Mouse (Mus musculus): ENCODE results near the gene Slc2a4. TPM values are rescaled to one million over a fixed set of nuclear protein-coding genes. Genes with fewer than 3 reads are reported as not detected.
A peak's percentile ranks its signal among the peaks of the same experiment; 100 is the strongest.

Gene Slc2a4
- 3.1 and 3.2 TPM in 2 replicates for polyA plus RNA-seq (2015; fragmentation: Nextera tagmentation; extraction: Ambion mirVana)

GRCm38 (mm10) chr11:69948066-69948762 is at the start of gene Slc2a4:
Slc2a4 (minus strand) TSS chr11:69948188.
- Histone ChIP-seq H3K4me3 (ENCODE audit: low read depth, low read length) (peak within 1 kb of the TSS; percentile 44), H3K4me1 (ENCODE audit: control insufficient read depth, insufficient read depth, low read length) (peaks cover 2% of the 10 kb centered on the region; the same call in 1 of the 2 replicates), H3K36me3 (ENCODE audit: control insufficient read depth, insufficient read depth, low read length) (no peaks in the 10 kb centered on the region), H3K27ac (ENCODE audit: low read length) (no peak within 1 kb of the TSS), H3K4me2 (ENCODE audit: low read length) (peak within 1 kb of the TSS; percentile 60), H3K27me3 (ENCODE audit: control insufficient read depth, insufficient read depth, low read depth, low read length) (peaks cover 8% of the 10 kb centered on the region), H3K9ac (ENCODE audit: low read depth, low read length) (peak within 1 kb of the TSS; percentile 48; the same call in 1 of the 2 replicates), H3K9me3 (replicated peaks; ENCODE audit: control insufficient read depth, low read length, poor library complexity, severe bottlenecking) (no peaks in the 10 kb centered on the region)
- ATAC-seq: peak; percentile 90
- under 1% methylated on average over 34 of the region's 34 CpGs for WGBS

GRCm38 (mm10) chr11:69997070-69997509 is 49.1 kb upstream of the Slc2a4 start:
- H3K4me1 ChIP-seq (ENCODE audit: control insufficient read depth, insufficient read depth, low read length): peaks cover 36% of the 10 kb centered on the region
- H3K27me3 ChIP-seq (ENCODE audit: control insufficient read depth, insufficient read depth, low read depth, low read length): no peaks in the 10 kb centered on the region
- H3K9ac ChIP-seq (ENCODE audit: low read depth, low read length): peak overlapping the region; percentile 90
- H3K27ac ChIP-seq (ENCODE audit: low read length): peak overlapping the region; percentile 90
- H3K9me3 ChIP-seq (replicated peaks; ENCODE audit: control insufficient read depth, low read length, poor library complexity, severe bottlenecking): no peaks in the 10 kb centered on the region
- peak overlapping the region; percentile 90 for H3K4me3 ChIP-seq (ENCODE audit: low read depth, low read length)
- ATAC-seq: no peak
- WGBS: under 1% methylated on average over 25 of the region's 44 CpGs
- H3K36me3 ChIP-seq (ENCODE audit: control insufficient read depth, insufficient read depth, low read length): peaks cover 7% of the 10 kb centered on the region
- peak overlapping the region; percentile 81 for H3K4me2 ChIP-seq (ENCODE audit: low read length)

GRCm38 (mm10) chr11:69996161-69997061 is 48.4 kb upstream of the Slc2a4 start:
- Histone ChIP-seq H3K4me1 (ENCODE audit: control insufficient read depth, insufficient read depth, low read length) (peaks cover 29% of the 10 kb centered on the region), H3K27me3 (ENCODE audit: control insufficient read depth, insufficient read depth, low read depth, low read length) (no peaks in the 10 kb centered on the region), H3K36me3 (ENCODE audit: control insufficient read depth, insufficient read depth, low read length) (peaks cover 7% of the 10 kb centered on the region), H3K9ac (ENCODE audit: low read depth, low read length) (peak overlapping the region; percentile 90), H3K27ac (ENCODE audit: low read length) (peak overlapping the region; percentile 90), H3K9me3 (replicated peaks; ENCODE audit: control insufficient read depth, low read length, poor library complexity, severe bottlenecking) (no peaks in the 10 kb centered on the region), H3K4me3 (ENCODE audit: low read depth, low read length) (peak overlapping the region; percentile 90), H3K4me2 (ENCODE audit: low read length) (peak overlapping the region; percentile 81)
- ATAC-seq: no peak; the same call in 1 of the 2 replicates
- 1% methylated on average over 55 of the region's 66 CpGs for WGBS

GRCm38 (mm10) chr11:69995391-69995960 is 47.5 kb upstream of the Slc2a4 start, which contains the start of gene Phf23:
Phf23 (plus strand) TSS chr11:69995777.
- peak within 1 kb of the TSS; percentile 90 for H3K9ac ChIP-seq (ENCODE audit: low read depth, low read length)
- peaks cover 29% of the 10 kb centered on the region for H3K4me1 ChIP-seq (ENCODE audit: control insufficient read depth, insufficient read depth, low read length)
- no peaks in the 10 kb centered on the region for H3K9me3 ChIP-seq (replicated peaks; ENCODE audit: control insufficient read depth, low read length, poor library complexity, severe bottlenecking)
- peak within 1 kb of the TSS; percentile 90 for H3K27ac ChIP-seq (ENCODE audit: low read length)
- peak within 1 kb of the TSS; percentile 81 for H3K4me2 ChIP-seq (ENCODE audit: low read length)
- WGBS: under 1% methylated on average over 34 of the region's 36 CpGs
- no peaks in the 10 kb centered on the region for H3K27me3 ChIP-seq (ENCODE audit: control insufficient read depth, insufficient read depth, low read depth, low read length)
- H3K4me3 ChIP-seq (ENCODE audit: low read depth, low read length): peak within 1 kb of the TSS; percentile 90
- H3K36me3 ChIP-seq (ENCODE audit: control insufficient read depth, insufficient read depth, low read length): peaks cover 7% of the 10 kb centered on the region
- peak; percentile 87 for ATAC-seq

- H3K9ac ChIP-seq (ENCODE audit: low read depth, low read length): no peak overlapping the region
- H3K36me3 ChIP-seq (ENCODE audit: control insufficient read depth, insufficient read depth, low read length): peaks cover 11% of the 10 kb centered on the region
- no peak overlapping the region for H3K4me2 ChIP-seq (ENCODE audit: low read length)
- no peak for ATAC-seq
- no peaks in the 10 kb centered on the region for H3K9me3 ChIP-seq (replicated peaks; ENCODE audit: control insufficient read depth, low read length, poor library complexity, severe bottlenecking)
- no peak overlapping the region for H3K4me3 ChIP-seq (ENCODE audit: low read depth, low read length)
- H3K27ac ChIP-seq (ENCODE audit: low read length): no peak overlapping the region
- no peaks in the 10 kb centered on the region for H3K27me3 ChIP-seq (ENCODE audit: control insufficient read depth, insufficient read depth, low read depth, low read length)
- H3K4me1 ChIP-seq (ENCODE audit: control insufficient read depth, insufficient read depth, low read length): peaks cover 26% of the 10 kb centered on the region
- 86% methylated on average over 11 of the region's 11 CpGs for WGBS
Observed at GRCm38 (mm10) chr11:69994401-69995090, 46.6 kb upstream of the Slc2a4 start.

GRCm38 (mm10) chr11:69992932-69993331 is 44.9 kb upstream of the Slc2a4 start:
- Histone ChIP-seq H3K27me3 (ENCODE audit: control insufficient read depth, insufficient read depth, low read depth, low read length) (no peaks in the 10 kb centered on the region), H3K9me3 (replicated peaks; ENCODE audit: control insufficient read depth, low read length, poor library complexity, severe bottlenecking) (no peaks in the 10 kb centered on the region), H3K27ac (ENCODE audit: low read length) (no peak overlapping the region), H3K4me1 (ENCODE audit: control insufficient read depth, insufficient read depth, low read length) (peaks cover 25% of the 10 kb centered on the region), H3K36me3 (ENCODE audit: control insufficient read depth, insufficient read depth, low read length) (peaks cover 19% of the 10 kb centered on the region), H3K4me3 (ENCODE audit: low read depth, low read length) (no peak overlapping the region), H3K9ac (ENCODE audit: low read depth, low read length) (no peak overlapping the region), H3K4me2 (ENCODE audit: low read length) (peak overlapping the region; percentile 60)
- ATAC-seq: no peak
- WGBS: 88% methylated on average over 3 of the region's 3 CpGs

GRCm38 (mm10) chr11:69992396-69992795 is 44.4 kb upstream of the Slc2a4 start:
- 87% methylated on average over 10 of the region's 10 CpGs for WGBS
- Histone ChIP-seq H3K27ac (ENCODE audit: low read length) (no peak overlapping the region), H3K4me1 (ENCODE audit: control insufficient read depth, insufficient read depth, low read length) (peaks cover 19% of the 10 kb centered on the region), H3K27me3 (ENCODE audit: control insufficient read depth, insufficient read depth, low read depth, low read length) (no peaks in the 10 kb centered on the region), H3K4me3 (ENCODE audit: low read depth, low read length) (peak overlapping the region; percentile 54), H3K36me3 (ENCODE audit: control insufficient read depth, insufficient read depth, low read length) (peaks cover 19% of the 10 kb centered on the region), H3K9me3 (replicated peaks; ENCODE audit: control insufficient read depth, low read length, poor library complexity, severe bottlenecking) (no peaks in the 10 kb centered on the region), H3K4me2 (ENCODE audit: low read length) (peak overlapping the region; percentile 60), H3K9ac (ENCODE audit: low read depth, low read length) (peak overlapping the region; percentile 72)
- ATAC-seq: no peak

- H3K9me3 ChIP-seq (replicated peaks; ENCODE audit: control insufficient read depth, low read length, poor library complexity, severe bottlenecking): no peaks in the 10 kb centered on the region
Observed at GRCm38 (mm10) chr11:69991711-69992110, 43.7 kb upstream of the Slc2a4 start.

More at GRCm38 (mm10) chr11:69991711-69992110, 43.7 kb upstream of the Slc2a4 start:
- 0 out of 2 replicates have a peak, but pooled peaks have one; percentile 5 for ATAC-seq
- Histone ChIP-seq H3K4me3 (ENCODE audit: low read depth, low read length) (peak overlapping the region; percentile 54), H3K4me1 (ENCODE audit: control insufficient read depth, insufficient read depth, low read length) (peaks cover 19% of the 10 kb centered on the region), H3K9ac (ENCODE audit: low read depth, low read length) (peak overlapping the region; percentile 72), H3K4me2 (ENCODE audit: low read length) (peak overlapping the region; percentile 60), H3K36me3 (ENCODE audit: control insufficient read depth, insufficient read depth, low read length) (peaks cover 25% of the 10 kb centered on the region), H3K27ac (ENCODE audit: low read length) (peak overlapping the region; percentile 83), H3K27me3 (ENCODE audit: control insufficient read depth, insufficient read depth, low read depth, low read length) (no peaks in the 10 kb centered on the region)
- 0% methylated on average over 15 of the region's 15 CpGs for WGBS
